Mouse (Mus musculus): Measurements from ENCODE around the gene Rep15. TPM values are rescaled to one million over a fixed set of nuclear protein-coding genes. Genes with fewer than 3 reads are reported as not detected.

Gene Rep15
- polyA plus RNA-seq, 1 experiment, result 0.90 TPM

- no peaks in the 10 kb centered on the region for H3K27me3 ChIP-seq (ENCODE audit: control insufficient read depth, insufficient read depth, insufficient read length)
- H3ac ChIP-seq (ENCODE audit: control insufficient read depth, insufficient read length), result no peak overlapping the region
- H3K79me2 ChIP-seq (ENCODE audit: control insufficient read depth, insufficient read depth), result no peaks in the 10 kb centered on the region
- H3K4me2 ChIP-seq (ENCODE audit: low read depth), result no peak overlapping the region
- no peak overlapping the region for H3K4me3 ChIP-seq
- peaks cover 89% of the 10 kb centered on the region for H3K36me3 ChIP-seq (ENCODE audit: control insufficient read depth, insufficient read depth)
- TF ChIP-seq MYOD1 (IDR thresholded peaks at IDR 0.05; ENCODE audit: control insufficient read depth in 1 of 3, insufficient read length in 2 of 3, low read depth in 2 of 3) (no peak), POLR2AphosphoS2 (IDR thresholded peaks at IDR 0.05; ENCODE audit: insufficient read length, low read depth) (no peak), TCF3 (IDR thresholded peaks at IDR 0.05; ENCODE audit: insufficient read length, low read depth) (no peak), CEBPB (IDR thresholded peaks at IDR 0.05; ENCODE audit: insufficient read depth, poor library complexity, severe bottlenecking) (no peak), SRF (IDR thresholded peaks at IDR 0.05; ENCODE audit: control insufficient read depth, insufficient read length, low read depth) (no peak), TCF12 (IDR thresholded peaks at IDR 0.05; ENCODE audit: insufficient read depth, poor library complexity, severe bottlenecking) (no peak)
These were observed 35.4 kb upstream of the Rep15 start for GRCm38 (mm10) chr6:146997006-146997405.

DNA sequence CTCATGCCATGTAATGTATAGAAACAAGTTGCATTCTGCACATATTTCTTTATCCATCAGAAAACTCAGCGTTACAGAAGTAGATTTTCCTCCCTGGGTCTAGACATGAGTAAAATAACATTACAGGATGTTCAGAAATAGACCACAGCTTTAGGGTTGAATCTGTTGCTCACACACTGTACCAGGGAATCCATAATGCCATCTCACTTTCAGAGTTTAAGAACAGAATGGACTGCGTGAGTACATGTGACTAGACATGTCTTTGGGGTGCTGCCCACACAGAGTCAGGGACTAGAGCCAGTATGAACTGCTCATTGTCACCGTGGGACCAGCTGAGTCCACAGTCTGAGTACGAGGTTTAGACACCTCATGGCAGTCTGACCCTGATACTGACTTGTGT lies 33.7 kb upstream of the Rep15 start:
- TF ChIP-seq POLR2A (IDR thresholded peaks at IDR 0.05; ENCODE audit: insufficient read length, low read depth), result no peak
- TF ChIP-seq TCF12 (IDR thresholded peaks at IDR 0.05; ENCODE audit: insufficient read depth, poor library complexity, severe bottlenecking), result no peak
- TF ChIP-seq TCF3 (IDR thresholded peaks at IDR 0.05; ENCODE audit: insufficient read length, low read depth), result no peak
- TF ChIP-seq SRF (IDR thresholded peaks at IDR 0.05; ENCODE audit: control insufficient read depth, insufficient read length, low read depth), result no peak
- TF ChIP-seq MYOD1 (IDR thresholded peaks at IDR 0.05; ENCODE audit: control insufficient read depth in 1 of 3, insufficient read length in 2 of 3, low read depth in 2 of 3), result no peak
- no peak for TF ChIP-seq USF1 (IDR thresholded peaks at IDR 0.05; ENCODE audit: low read depth)
- TF ChIP-seq REST (IDR thresholded peaks at IDR 0.05; ENCODE audit: insufficient read depth, insufficient read length), result no peak
- TF ChIP-seq POLR2AphosphoS2 (IDR thresholded peaks at IDR 0.05; ENCODE audit: insufficient read length, low read depth), result no peak
- TF ChIP-seq MAX (IDR thresholded peaks at IDR 0.05; ENCODE audit: low read depth), result no peak
- Histone ChIP-seq H3K36me3 (ENCODE audit: control insufficient read depth, insufficient read depth) (peaks cover 94% of the 10 kb centered on the region), H3K79me2 (ENCODE audit: control insufficient read depth, insufficient read depth) (no peaks in the 10 kb centered on the region), H3ac (ENCODE audit: control insufficient read depth, insufficient read length) (no peak overlapping the region), H3K4me2 (ENCODE audit: low read depth) (no peak overlapping the region), H3K27me3 (ENCODE audit: control insufficient read depth, insufficient read depth, insufficient read length) (no peaks in the 10 kb centered on the region), H3K4me3 (no peak overlapping the region)

GRCm38 (mm10) chr6:146999302-146999701 lies 33.1 kb upstream of the Rep15 start:
- Histone ChIP-seq H3ac (ENCODE audit: control insufficient read depth, insufficient read length) (no peak overlapping the region), H3K4me3 (no peak overlapping the region), H3K36me3 (ENCODE audit: control insufficient read depth, insufficient read depth) (peaks cover 93% of the 10 kb centered on the region), H3K27me3 (ENCODE audit: control insufficient read depth, insufficient read depth, insufficient read length) (no peaks in the 10 kb centered on the region), H3K79me2 (ENCODE audit: control insufficient read depth, insufficient read depth) (no peaks in the 10 kb centered on the region), H3K4me2 (ENCODE audit: low read depth) (no peak overlapping the region)
- TF ChIP-seq POLR2AphosphoS2 (IDR thresholded peaks at IDR 0.05; ENCODE audit: insufficient read length, low read depth), result no peak
- no peak for TF ChIP-seq CEBPB (IDR thresholded peaks at IDR 0.05; ENCODE audit: insufficient read depth, poor library complexity, severe bottlenecking)
- TF ChIP-seq REST (IDR thresholded peaks at IDR 0.05; ENCODE audit: insufficient read depth, insufficient read length), result no peak
- TF ChIP-seq E2F4 (IDR thresholded peaks at IDR 0.05; ENCODE audit: insufficient read depth), result no peak
- no peak for TF ChIP-seq POLR2A (IDR thresholded peaks at IDR 0.05; ENCODE audit: insufficient read length, low read depth)
- TF ChIP-seq SRF (IDR thresholded peaks at IDR 0.05; ENCODE audit: control insufficient read depth, insufficient read length, low read depth), result no peak
- TF ChIP-seq MYOG (IDR thresholded peaks at IDR 0.05; ENCODE audit: control insufficient read depth in 1 of 3, insufficient read depth in 1 of 3, insufficient read length in 2 of 3, low read depth in 2 of 3), result no peak
- no peak for TF ChIP-seq TCF12 (IDR thresholded peaks at IDR 0.05; ENCODE audit: insufficient read depth, poor library complexity, severe bottlenecking)
- TF ChIP-seq MAX (IDR thresholded peaks at IDR 0.05; ENCODE audit: low read depth), result no peak
- TF ChIP-seq USF1 (IDR thresholded peaks at IDR 0.05; ENCODE audit: low read depth), result no peak
- TF ChIP-seq MYOD1 (IDR thresholded peaks at IDR 0.05; ENCODE audit: control insufficient read depth in 1 of 3, insufficient read length in 2 of 3, low read depth in 2 of 3), result no peak
- TF ChIP-seq TCF3 (IDR thresholded peaks at IDR 0.05; ENCODE audit: insufficient read length, low read depth), result no peak

GRCm38 (mm10) chr6:146999755-147000154 lies 32.6 kb upstream of the Rep15 start:
- no peak overlapping the region for H3ac ChIP-seq (ENCODE audit: control insufficient read depth, insufficient read length)
- H3K36me3 ChIP-seq (ENCODE audit: control insufficient read depth, insufficient read depth), result peaks cover 88% of the 10 kb centered on the region
- no peak overlapping the region for H3K4me3 ChIP-seq
- H3K79me2 ChIP-seq (ENCODE audit: control insufficient read depth, insufficient read depth), result no peaks in the 10 kb centered on the region
- TF ChIP-seq REST (IDR thresholded peaks at IDR 0.05; ENCODE audit: insufficient read depth, insufficient read length), result no peak
- TF ChIP-seq SRF (IDR thresholded peaks at IDR 0.05; ENCODE audit: control insufficient read depth, insufficient read length, low read depth), result no peak
- no peak for TF ChIP-seq MYOG (IDR thresholded peaks at IDR 0.05; ENCODE audit: control insufficient read depth in 1 of 3, insufficient read depth in 1 of 3, insufficient read length in 2 of 3, low read depth in 2 of 3)
- no peak for TF ChIP-seq POLR2A (IDR thresholded peaks at IDR 0.05; ENCODE audit: insufficient read length, low read depth)
- TF ChIP-seq CEBPB (IDR thresholded peaks at IDR 0.05; ENCODE audit: insufficient read depth, poor library complexity, severe bottlenecking), result no peak
- no peaks in the 10 kb centered on the region for H3K27me3 ChIP-seq (ENCODE audit: control insufficient read depth, insufficient read depth, insufficient read length)
- H3K4me2 ChIP-seq (ENCODE audit: low read depth), result no peak overlapping the region

- Histone ChIP-seq H3K36me3 (ENCODE audit: control insufficient read depth, insufficient read depth) (peaks cover 70% of the 10 kb centered on the region), H3K4me2 (ENCODE audit: low read depth) (no peak overlapping the region), H3K4me3 (no peak overlapping the region)
These were observed 24.2 kb upstream of the Rep15 start for GRCm38 (mm10) chr6:147008148-147008547.

More at GRCm38 (mm10) chr6:147008148-147008547, 24.2 kb upstream of the Rep15 start:
- no peak for TF ChIP-seq POLR2A (IDR thresholded peaks at IDR 0.05; ENCODE audit: insufficient read length, low read depth)
- no peak for TF ChIP-seq TCF3 (IDR thresholded peaks at IDR 0.05; ENCODE audit: insufficient read length, low read depth)
- no peak for TF ChIP-seq CEBPB (IDR thresholded peaks at IDR 0.05; ENCODE audit: insufficient read depth, poor library complexity, severe bottlenecking)
- no peak for TF ChIP-seq E2F4 (IDR thresholded peaks at IDR 0.05; ENCODE audit: insufficient read depth)
- no peak for TF ChIP-seq REST (IDR thresholded peaks at IDR 0.05; ENCODE audit: insufficient read depth, insufficient read length)
- TF ChIP-seq TCF12 (IDR thresholded peaks at IDR 0.05; ENCODE audit: insufficient read depth, poor library complexity, severe bottlenecking), result no peak
- TF ChIP-seq SRF (IDR thresholded peaks at IDR 0.05; ENCODE audit: control insufficient read depth, insufficient read length, low read depth), result no peak
- TF ChIP-seq MAX (IDR thresholded peaks at IDR 0.05; ENCODE audit: low read depth), result no peak
- TF ChIP-seq MYOD1 (IDR thresholded peaks at IDR 0.05; ENCODE audit: control insufficient read depth in 1 of 3, insufficient read length in 2 of 3, low read depth in 2 of 3), result no peak
- Histone ChIP-seq H3K79me2 (ENCODE audit: control insufficient read depth, insufficient read depth) (no peaks in the 10 kb centered on the region), H3K27me3 (ENCODE audit: control insufficient read depth, insufficient read depth, insufficient read length) (no peaks in the 10 kb centered on the region), H3ac (ENCODE audit: control insufficient read depth, insufficient read length) (no peak overlapping the region)

All from myocyte (in vitro differentiated cells).